Mouse (Mus musculus) ES-Bruce4 (cell line): ENCODE measurements at regions not wholly inside any gene's neighbourhood (a gene's known extent, or its start where the extent isn't known, plus 50 kb on each side); places are given as distances from the start of the nearest gene placed in this dataset.

Source experiments
- H3K27ac ChIP-seq: 2 replicates; pipeline ENCODE4 v1.5.1; 2012; ENCODE audit warnings: low read length, inconsistent platforms; ENCODE audit not compliant: insufficient read depth
- H3K27me3 ChIP-seq: 2 replicates; pipeline ENCODE4 v1.6.1; 2012; ENCODE audit warnings: mild to moderate bottlenecking, low read length, inconsistent platforms; ENCODE audit not compliant: control insufficient read depth, poor library complexity, insufficient read depth, severe bottlenecking
- H3K36me3 ChIP-seq: 2 replicates; pipeline ENCODE4 v1.6.1; 2012; ENCODE audit warnings: inconsistent platforms, mild to moderate bottlenecking, low read length, moderate library complexity; ENCODE audit not compliant: control insufficient read depth, poor library complexity, insufficient read depth, severe bottlenecking
- H3K4me1 ChIP-seq: one replicate; pipeline ENCODE4 v1.8.1; 2011; ENCODE audit warnings: low read length; ENCODE audit not compliant: control insufficient read depth, insufficient read depth
- H3K4me3 ChIP-seq: 2 replicates; pipeline ENCODE4 v1.5.1; 2011; ENCODE audit warnings: low read depth, mild to moderate bottlenecking, low read length
- H3K9ac ChIP-seq: 2 replicates; pipeline ENCODE4 v1.6.1; 2012; ENCODE audit warnings: low read depth, mild to moderate bottlenecking, inconsistent platforms; ENCODE audit not compliant: poor library complexity, severe bottlenecking
- H3K9me3 ChIP-seq: replicated peaks from 2 replicates; pipeline ENCODE4 v1.6.1; 2012; ENCODE audit warnings: mild to moderate bottlenecking, low read length, inconsistent platforms; ENCODE audit not compliant: control insufficient read depth, poor library complexity, insufficient read depth, severe bottlenecking
- CTCF ChIP-seq: IDR thresholded peaks from one replicate; pipeline ENCODE4 v1.8.1; 2011; ENCODE audit warnings: low read depth, low read length
- EP300 ChIP-seq: IDR thresholded peaks from 2 replicates; pipeline ENCODE4 v1.6.1; 2011; ENCODE audit warnings: low read depth, low read length; ENCODE audit not compliant: insufficient read depth
- POLR2A ChIP-seq: IDR thresholded peaks from one replicate; pipeline ENCODE4 v1.8.1; 2011; ENCODE audit warnings: low read length; ENCODE audit not compliant: insufficient read depth

- no peak overlapping the region for H3K4me3 ChIP-seq
- H3K27ac ChIP-seq: no peak overlapping the region
- H3K9ac ChIP-seq: no peak overlapping the region
- TF ChIP-seq EP300: no peak
- TF ChIP-seq CTCF: no peak
- no peak for TF ChIP-seq POLR2A
- H3K36me3 ChIP-seq: no peaks in the 10 kb centered on the region
- H3K9me3 ChIP-seq: no peaks in the 10 kb centered on the region
- H3K27me3 ChIP-seq: no peaks in the 10 kb centered on the region
- no peaks in the 10 kb centered on the region for H3K4me1 ChIP-seq
Observed at GRCm38 (mm10) chr13:103683169-103683568, 91.2 kb downstream of the Srek1 start.

GRCm38 (mm10) chr13:103680740-103681139, 93.7 kb downstream of the Srek1 start:
- TF ChIP-seq CTCF: no peak
- TF ChIP-seq POLR2A: no peak
- no peak for TF ChIP-seq EP300
- Histone ChIP-seq H3K9me3 (no peaks in the 10 kb centered on the region), H3K36me3 (no peaks in the 10 kb centered on the region), H3K27me3 (no peaks in the 10 kb centered on the region), H3K4me3 (no peak overlapping the region), H3K9ac (no peak overlapping the region), H3K27ac (no peak overlapping the region), H3K4me1 (no peaks in the 10 kb centered on the region)

GRCm38 (mm10) chr13:103680052-103680451, 94.4 kb downstream of the Srek1 start:
- no peak overlapping the region for H3K9ac ChIP-seq
- H3K27me3 ChIP-seq: no peaks in the 10 kb centered on the region
- no peak overlapping the region for H3K27ac ChIP-seq
- no peak overlapping the region for H3K4me3 ChIP-seq
- H3K36me3 ChIP-seq: no peaks in the 10 kb centered on the region
- TF ChIP-seq CTCF: no peak
- TF ChIP-seq EP300: no peak
- TF ChIP-seq POLR2A: no peak
- H3K9me3 ChIP-seq: no peaks in the 10 kb centered on the region
- no peaks in the 10 kb centered on the region for H3K4me1 ChIP-seq

- Histone ChIP-seq H3K27me3 (no peaks in the 10 kb centered on the region), H3K4me1 (peaks cover 4% of the 10 kb centered on the region), H3K27ac (no peak overlapping the region), H3K4me3 (no peak overlapping the region), H3K36me3 (no peaks in the 10 kb centered on the region), H3K9ac (no peak overlapping the region), H3K9me3 (no peaks in the 10 kb centered on the region)
- TF ChIP-seq CTCF (no peak), POLR2A (no peak), EP300 (no peak)
Observed at GRCm38 (mm10) chr13:103676831-103677230, 97.6 kb downstream of the Srek1 start.

GRCm38 (mm10) chr13:103676221-103676620, 98.2 kb downstream of the Srek1 start:
- H3K9ac ChIP-seq: no peak overlapping the region
- TF ChIP-seq EP300: no peak
- no peak for TF ChIP-seq POLR2A

GRCm38 (mm10) chr13:103670611-103671010, 103.8 kb downstream of the Srek1 start:
- no peaks in the 10 kb centered on the region for H3K27me3 ChIP-seq
- no peak overlapping the region for H3K27ac ChIP-seq
- peaks cover 4% of the 10 kb centered on the region for H3K4me1 ChIP-seq
- no peak overlapping the region for H3K4me3 ChIP-seq
- no peaks in the 10 kb centered on the region for H3K36me3 ChIP-seq
- TF ChIP-seq EP300 (no peak), CTCF (no peak), POLR2A (no peak)
- H3K9me3 ChIP-seq: no peaks in the 10 kb centered on the region
- no peak overlapping the region for H3K9ac ChIP-seq

More at GRCm38 (mm10) chr13:103676221-103676620, 98.2 kb downstream of the Srek1 start:
- H3K27me3 ChIP-seq: no peaks in the 10 kb centered on the region
- no peak overlapping the region for H3K27ac ChIP-seq
- H3K4me1 ChIP-seq: peaks cover 4% of the 10 kb centered on the region
- H3K4me3 ChIP-seq: no peak overlapping the region
- H3K9me3 ChIP-seq: no peaks in the 10 kb centered on the region
- no peaks in the 10 kb centered on the region for H3K36me3 ChIP-seq
